ENCODE assay signal across 11 mouse cellular contexts in genomic region chr9:40397471-40398245, GRCm38 (mm10).
DNase-seq lines count a peak whose midpoint lies in the region; ATAC-seq and TF ChIP-seq lines count a peak whose summit lies in the region.
"Had no signal": no experiment of that assay in that cellular context is flagged by ENCODE, and none has a peak within 500 bp of the region (broad histone marks: within the 10 kb centered on the region; RNA-seq: fewer than 3 reads in every experiment).

No protein-coding gene starts in this region.

- no peak overlapping the region for H3K9ac ChIP-seq in neural tube, embryonic 13.5 days
- H3K9ac ChIP-seq: heart, embryonic 12.5 days; limb, embryonic 13.5 days; liver, embryonic 15.5 days had no signal

- peaks cover 9% of the 10 kb centered on the region for H3K4me1 ChIP-seq in neural tube, embryonic 13.5 days (replicated peaks)
- H3K4me1 ChIP-seq: liver, embryonic 15.5 days had no signal

- peak; percentile 39 for DNase-seq in heart, adult 11 months
- no peak for DNase-seq in heart, postnatal 4 days
- no peak for DNase-seq in layer of hippocampus, adult 2 months (ENCODE audit: low spot score in 2 of 2)
- DNase-seq in layer of hippocampus, postnatal 14 days (ENCODE audit: low spot score in 2 of 2): no peak
- peak; percentile 93 for DNase-seq in ES-CJ7 (ENCODE audit: low read depth, low spot score)
- DNase-seq in right cerebral cortex, adult 2 months (ENCODE audit: low spot score in 2 of 2): no peak
- no peak for DNase-seq in ovary, postnatal 14 days (ENCODE audit: low spot score)

- H3K36me3 ChIP-seq in neural tube, embryonic 13.5 days: no peaks in the 10 kb centered on the region
- H3K36me3 ChIP-seq: heart, embryonic 12.5 days; limb, embryonic 13.5 days; liver, embryonic 15.5 days had no signal

- H3K9me3 ChIP-seq in neural tube, embryonic 13.5 days: no peaks in the 10 kb centered on the region
- H3K9me3 ChIP-seq: heart, embryonic 12.5 days; limb, embryonic 13.5 days; liver, embryonic 15.5 days had no signal

- peak; percentile 19 for ATAC-seq in neural tube, embryonic 13.5 days (ENCODE audit: low read depth)

- H3K4me2 ChIP-seq in neural tube, embryonic 13.5 days: no peak overlapping the region

- H3K27ac ChIP-seq in layer of hippocampus, adult 2 months: 0 out of 2 replicates have a peak overlapping the region, but pooled peaks have one; percentile 90
- no peak overlapping the region for H3K27ac ChIP-seq in neural tube, embryonic 13.5 days (replicated peaks)
- H3K27ac ChIP-seq: limb, embryonic 13.5 days; liver, embryonic 15.5 days had no signal

- no peak for TF ChIP-seq CTCF in layer of hippocampus, adult 2 months (conservative IDR thresholded peaks at IDR 0.05)

- no peaks in the 10 kb centered on the region for H3K27me3 ChIP-seq in neural tube, embryonic 13.5 days
- H3K27me3 ChIP-seq: heart, embryonic 12.5 days; limb, embryonic 13.5 days; liver, embryonic 15.5 days had no signal

- no peak overlapping the region for H3K4me3 ChIP-seq in layer of hippocampus, adult 2 months
- H3K4me3 ChIP-seq in neural tube, embryonic 13.5 days: no peak overlapping the region

- WGBS in neural tube, embryonic 13.5 days: 64% methylated on average over 7 of the region's 7 CpGs

Comparison
In these comparisons a context has a peak if more than half of its experiments do, and no peak if none do; other contexts are left out.
1. DNase-seq: peak in heart, adult 11 months (single experiment) and ES-CJ7 (single experiment); none in heart, postnatal 4 days (single experiment), layer of hippocampus, adult 2 months (0 of 2), layer of hippocampus, postnatal 14 days (0 of 2), right cerebral cortex, adult 2 months (0 of 2) and ovary, postnatal 14 days (single experiment).